Mouse (Mus musculus) cerebellum, adult 9-10 months (tissue): ENCODE measurements around the gene Hoxd12.

Experiments
- DNase-seq: peaks from one replicate; pipeline ENCODE4 v3.0.0; 2022

The Hoxd12 gene

GRCm38 (mm10) chr2:74674881-74675665 is at the start of gene Hoxd12:
Gene Hoxd12 (plus strand): TSS chr2:74675013.
- no peak for DNase-seq

- DNase-seq = no peak
These were observed 39.4 kb upstream of the Hoxd12 start for GRCm38 (mm10) chr2:74635412-74635811.

GRCm38 (mm10) chr2:74642431-74642830 is 32.4 kb upstream of the Hoxd12 start:
- no peak for DNase-seq

GRCm38 (mm10) chr2:74645631-74646030 is 29.2 kb upstream of the Hoxd12 start:
- DNase-seq = no peak

DNA sequence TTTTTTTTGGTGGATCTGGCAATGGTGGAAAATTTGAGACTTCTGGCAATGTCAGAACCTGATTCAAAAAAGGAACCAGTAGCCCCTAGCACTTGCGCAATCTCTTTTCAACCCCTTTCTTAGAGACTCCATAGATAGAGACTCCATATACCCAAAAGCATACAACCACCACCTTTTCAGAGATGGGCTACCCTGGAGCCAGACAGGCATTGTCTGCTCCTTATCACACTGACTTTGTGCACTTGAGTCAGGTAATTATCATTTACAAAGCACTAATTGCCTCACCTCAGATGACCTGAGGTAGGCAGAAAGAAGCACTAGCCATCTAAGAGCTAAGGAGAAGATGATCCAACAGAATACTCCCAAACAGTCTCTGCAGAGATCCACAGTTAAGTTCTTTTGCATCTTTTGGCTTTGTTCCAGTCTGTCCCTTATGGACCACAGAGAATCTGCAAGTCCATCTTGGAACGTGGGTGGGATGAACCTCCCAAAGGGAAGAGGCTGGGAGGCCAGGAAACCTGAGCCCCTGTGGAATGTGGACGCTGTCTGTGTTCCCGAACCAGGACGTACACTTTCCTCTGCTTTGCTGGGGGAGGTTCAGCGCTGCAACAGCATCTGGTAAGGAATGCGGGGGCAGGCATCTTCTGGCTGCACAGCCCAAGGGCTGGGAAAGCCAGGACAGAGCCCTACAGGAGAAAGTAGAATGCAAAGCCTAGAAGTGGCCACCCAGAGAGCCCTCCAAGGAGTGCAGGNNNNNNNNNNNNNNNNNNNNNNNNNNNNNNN is 27.5 kb upstream of the Hoxd12 start:
- no peak for DNase-seq

- DNase-seq = no peak
These were observed 21.8 kb upstream of the Hoxd12 start for GRCm38 (mm10) chr2:74652996-74653340.

DNA sequence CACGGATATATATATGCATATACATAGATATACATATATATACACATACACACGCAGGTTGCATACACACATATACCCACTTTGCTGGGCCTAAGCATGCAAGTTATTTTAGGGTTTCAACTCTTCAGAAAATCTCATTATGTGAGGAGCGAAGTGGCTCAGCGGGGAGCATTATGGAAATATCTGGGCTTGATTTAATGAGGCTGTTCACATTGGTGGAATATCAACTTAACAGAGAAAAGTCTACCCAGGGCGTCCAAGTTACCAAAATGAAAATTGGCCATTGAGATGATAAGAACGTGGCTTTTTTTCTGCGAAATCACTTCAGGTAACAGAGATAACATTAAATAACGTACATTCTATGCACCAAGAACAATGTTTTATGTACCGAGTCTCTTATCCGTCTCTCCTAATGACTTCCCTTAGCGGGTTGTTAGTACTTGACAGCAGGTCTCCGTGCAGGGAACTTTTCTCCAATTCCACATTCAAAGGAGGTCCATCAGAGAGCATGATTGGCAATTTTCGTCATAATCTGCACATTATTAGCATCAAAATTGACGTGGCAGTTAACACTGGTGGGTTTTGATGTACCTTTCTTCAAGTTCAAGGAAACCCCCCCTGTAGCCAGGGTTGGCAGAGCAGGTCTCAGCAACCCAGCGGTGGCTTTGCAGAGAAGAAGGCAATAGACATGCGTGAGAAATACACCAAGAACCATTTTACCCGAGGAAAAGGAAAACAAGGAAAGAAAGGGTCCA is 20.9 kb upstream of the Hoxd12 start:
- DNase-seq = no peak

GRCm38 (mm10) chr2:74654743-74655419 is 19.9 kb upstream of the Hoxd12 start:
- DNase-seq = no peak

- DNase-seq = no peak
These were observed 19.4 kb upstream of the Hoxd12 start for GRCm38 (mm10) chr2:74655420-74655781.

GRCm38 (mm10) chr2:74655821-74656631 is 18.8 kb upstream of the Hoxd12 start:
- no peak for DNase-seq

GRCm38 (mm10) chr2:74656632-74657021 is 18.2 kb upstream of the Hoxd12 start:
- DNase-seq = no peak

GRCm38 (mm10) chr2:74657251-74658023 is 17.4 kb upstream of the Hoxd12 start:
- DNase-seq = no peak

DNA sequence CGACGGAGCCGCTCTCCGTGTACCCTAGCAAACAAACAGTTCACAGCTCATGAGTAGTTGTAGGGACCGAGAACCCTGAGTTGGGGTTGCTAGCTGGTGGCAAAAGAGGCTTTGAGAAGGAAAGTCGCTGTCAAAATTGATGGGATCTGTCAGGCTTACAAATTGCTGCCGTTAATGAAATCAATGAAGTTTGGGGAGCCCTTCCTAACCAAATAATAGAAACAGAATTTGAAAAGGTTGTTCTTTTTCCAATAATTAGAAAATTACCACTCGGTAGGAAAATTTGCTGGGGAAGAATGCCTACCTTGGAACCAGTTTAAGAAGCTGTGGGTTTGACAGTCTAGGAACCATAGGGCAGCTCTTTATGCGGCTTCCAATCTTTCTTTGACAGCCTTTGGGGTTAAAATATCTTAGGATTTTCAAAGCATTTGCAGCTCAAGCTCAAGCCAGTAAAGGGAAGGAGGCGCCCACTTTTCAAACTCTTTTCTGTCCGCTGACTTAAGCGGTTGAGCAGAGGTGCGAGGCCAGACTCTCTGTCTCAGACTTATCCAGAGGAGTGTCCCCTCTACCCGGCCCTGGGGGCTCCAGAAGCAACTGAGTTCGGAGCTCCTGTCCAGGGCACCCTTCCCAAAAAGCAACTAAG is 16.7 kb upstream of the Hoxd12 start:
- no peak for DNase-seq

DNA sequence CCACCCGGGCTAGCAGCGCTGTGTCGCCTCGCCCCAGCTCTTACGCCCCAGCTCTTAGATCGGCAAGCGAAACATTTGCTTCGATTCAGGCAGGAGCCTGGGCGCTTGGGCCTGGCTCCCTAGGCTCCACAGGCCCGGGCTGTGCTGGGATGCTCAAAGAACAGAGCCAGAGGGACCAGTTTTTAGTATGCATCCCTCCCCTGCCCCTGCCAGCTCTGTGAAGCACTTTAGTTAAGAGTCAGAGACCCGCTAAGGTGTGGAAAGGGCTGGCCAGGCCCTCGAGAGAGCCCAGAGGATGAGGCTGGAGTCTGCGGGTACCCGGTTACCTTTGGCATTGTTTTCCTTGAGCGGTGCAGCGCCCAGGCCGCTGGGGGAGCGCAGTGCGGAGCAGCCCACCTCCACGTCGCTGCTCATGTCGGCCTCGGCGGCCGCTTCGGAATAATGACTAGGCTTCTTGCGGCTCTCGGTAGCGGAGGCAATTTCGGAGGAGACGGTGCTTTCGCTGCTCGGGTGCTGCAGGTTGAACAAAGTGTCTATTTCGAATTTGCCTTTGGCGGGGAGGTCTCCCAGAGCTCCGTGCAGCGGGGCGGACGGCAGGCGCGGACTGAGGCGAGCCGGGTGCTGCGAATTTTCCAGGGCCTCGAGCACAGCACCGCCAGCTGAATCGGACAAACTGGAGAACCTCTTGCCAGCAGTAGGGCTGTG is 16.0 kb upstream of the Hoxd12 start:
- no peak for DNase-seq

- DNase-seq = no peak
These were observed 15.3 kb upstream of the Hoxd12 start, which contains the start of gene Evx2 for GRCm38 (mm10) chr2:74659507-74660005. Gene Evx2 (minus strand): TSS chr2:74659557.

DNA sequence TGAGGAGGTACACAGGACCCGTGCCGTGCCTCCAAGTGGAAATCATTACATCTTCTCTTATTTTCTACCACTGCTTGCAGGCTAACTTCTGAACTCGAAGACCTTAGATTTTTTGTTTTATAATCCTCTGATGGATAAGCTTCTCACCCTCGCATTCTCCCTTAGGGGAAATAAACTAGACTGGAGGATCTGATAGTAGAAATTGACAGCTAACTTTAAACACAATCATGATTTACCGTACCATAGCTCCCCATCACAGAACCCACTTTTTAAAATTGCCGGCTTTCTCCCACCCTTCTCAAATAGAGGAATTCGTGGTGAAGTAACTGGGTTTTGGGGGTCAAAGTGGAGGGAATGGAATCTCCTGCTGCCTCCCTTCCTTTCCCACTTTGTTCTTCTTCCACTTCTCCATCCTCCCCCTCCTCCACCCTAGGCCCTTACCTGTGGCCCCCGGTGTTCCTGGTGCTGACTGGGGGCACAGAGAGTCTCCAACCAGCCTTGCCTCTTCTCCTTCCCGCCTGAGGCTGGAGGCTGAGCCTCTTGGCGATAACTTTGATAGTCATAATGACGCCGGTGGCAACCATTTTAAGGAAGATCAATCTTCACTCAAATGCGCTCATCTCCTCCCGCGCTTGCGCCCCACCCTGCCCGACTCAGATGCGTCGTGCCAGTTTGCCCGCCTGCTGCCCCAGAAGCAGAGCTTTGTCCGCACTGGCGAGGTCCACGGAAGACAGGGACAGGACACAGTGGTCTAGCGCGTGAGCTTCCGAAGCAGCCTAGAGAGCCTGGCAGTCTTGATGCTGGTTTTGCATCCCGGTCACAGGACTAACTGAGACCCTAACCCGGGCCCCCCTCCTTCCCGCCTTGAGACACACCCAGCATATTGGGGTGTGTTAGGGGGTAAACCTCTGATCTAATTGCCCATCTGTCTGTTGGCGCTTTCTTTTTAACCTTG is 14.1 kb upstream of the Hoxd12 start:
- DNase-seq = no peak

DNA sequence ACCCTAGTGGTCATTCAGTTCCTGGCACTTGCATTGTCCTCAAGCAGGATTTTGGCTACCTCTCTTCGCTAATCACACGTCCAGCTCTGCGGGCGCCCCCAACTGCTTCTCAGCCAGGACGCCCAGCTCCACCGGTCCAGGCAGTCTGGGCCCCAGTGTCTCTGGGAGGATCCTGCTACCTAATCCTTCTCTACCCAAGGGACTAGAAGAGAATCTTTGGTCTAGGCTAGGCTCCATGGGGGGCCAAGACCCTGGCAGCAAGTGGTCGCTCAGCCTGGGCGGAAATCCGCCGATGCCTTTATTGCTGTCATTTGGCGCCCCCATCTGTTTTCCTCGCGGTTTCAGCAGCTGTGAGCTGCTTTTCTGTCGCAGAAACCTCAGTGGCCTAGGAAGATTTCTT is 13.1 kb upstream of the Hoxd12 start:
- DNase-seq = no peak

DNA sequence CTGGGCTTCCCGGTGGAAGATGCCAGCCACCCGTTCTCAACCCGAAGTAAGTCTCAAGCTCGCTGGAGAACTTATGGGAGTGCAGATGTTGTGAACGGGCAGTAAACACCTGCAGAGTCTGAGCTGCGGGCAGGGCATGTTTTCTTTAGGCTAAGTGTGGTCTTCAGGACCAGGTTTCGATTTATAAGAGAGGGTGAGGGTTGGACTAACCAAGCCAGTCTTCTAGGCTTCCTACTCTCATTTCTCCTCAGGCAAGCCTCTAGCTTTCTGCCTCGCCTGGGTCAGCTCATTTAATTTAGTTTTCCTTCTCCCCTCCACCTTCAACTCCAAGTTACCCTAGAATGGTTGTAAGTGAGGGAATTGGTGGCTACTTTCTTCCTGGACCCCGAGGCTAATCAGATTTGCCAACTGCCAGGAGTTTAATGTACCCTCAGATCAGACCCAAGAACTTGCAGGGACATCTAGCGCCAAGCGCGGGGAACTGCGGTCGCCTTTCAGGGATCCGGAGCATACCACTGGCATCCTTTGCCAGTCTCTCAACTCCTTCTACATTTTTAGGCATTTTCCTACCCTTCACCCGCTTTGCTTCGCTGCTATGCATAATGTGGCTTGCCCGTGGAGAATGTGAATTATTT is 11.4 kb upstream of the Hoxd12 start:
- DNase-seq = no peak
